Mouse (Mus musculus) right cerebral cortex, postnatal 14 days (tissue): ENCODE measurements around the gene Pdzd2.

ENCODE experiments used
- DNase-seq: peaks from one replicate; pipeline ENCODE4 v3.0.0; 2022

Gene Pdzd2

DNA sequence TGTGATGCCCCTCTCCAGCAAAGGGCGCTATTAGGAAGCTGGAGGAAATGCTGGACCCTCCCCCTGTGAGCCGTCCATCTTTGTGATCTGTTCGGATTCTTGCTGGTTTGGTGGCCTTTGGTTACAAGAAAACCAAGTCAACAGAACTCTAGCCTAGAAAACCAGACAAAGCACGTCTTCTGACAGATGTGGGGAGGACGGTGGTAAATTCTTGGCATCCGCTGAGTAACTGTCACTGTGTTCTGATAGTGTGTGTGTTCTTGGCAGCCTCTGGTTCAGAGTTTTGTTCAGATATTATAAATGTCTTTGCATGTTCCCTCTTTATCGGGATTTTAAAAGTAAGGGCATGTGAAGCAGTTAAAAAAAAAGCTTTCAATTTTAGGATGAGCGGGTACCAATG, 274.0 kb downstream of the Pdzd2 start:
- DNase-seq = no peak

DNA sequence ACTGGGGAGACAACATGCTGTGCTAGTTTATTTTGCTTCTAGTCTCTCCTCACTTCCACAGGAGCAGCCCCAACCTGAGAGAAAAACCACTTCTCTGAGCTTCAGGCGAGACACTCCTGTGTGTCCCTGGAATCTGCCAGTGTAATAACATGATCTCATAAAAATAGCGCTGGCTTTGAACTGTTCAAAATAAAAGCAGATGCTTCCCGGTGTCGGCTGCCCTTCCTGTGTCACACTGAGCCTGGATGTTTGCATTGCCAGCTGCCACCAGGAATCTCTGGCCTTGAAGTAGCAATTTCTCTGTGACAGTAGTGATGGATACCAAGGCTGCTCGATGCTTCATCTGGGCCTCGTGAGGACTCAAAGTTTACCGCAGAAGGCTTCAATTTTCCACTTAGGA, 282.9 kb downstream of the Pdzd2 start:
- DNase-seq = no peak

DNA sequence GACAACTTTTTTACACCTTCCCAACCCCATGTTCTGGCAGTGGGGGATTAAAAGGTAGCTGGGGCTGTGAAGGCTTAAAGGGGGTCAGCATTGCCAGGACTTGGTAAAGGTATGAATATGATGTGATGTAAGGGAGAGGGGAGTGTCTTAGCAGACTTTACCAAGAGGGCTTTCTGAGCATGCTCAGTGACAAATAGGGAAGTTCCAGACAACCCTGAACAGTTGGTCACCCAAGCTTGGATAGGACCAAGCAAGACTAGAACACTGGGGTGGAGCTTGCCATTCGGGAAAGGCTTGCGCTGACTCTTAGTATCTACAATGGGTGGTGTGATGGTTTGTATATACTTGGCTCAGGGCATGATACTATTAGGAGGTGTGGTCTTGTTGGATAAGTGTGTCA, 286.4 kb downstream of the Pdzd2 start:
- DNase-seq = no peak

DNA sequence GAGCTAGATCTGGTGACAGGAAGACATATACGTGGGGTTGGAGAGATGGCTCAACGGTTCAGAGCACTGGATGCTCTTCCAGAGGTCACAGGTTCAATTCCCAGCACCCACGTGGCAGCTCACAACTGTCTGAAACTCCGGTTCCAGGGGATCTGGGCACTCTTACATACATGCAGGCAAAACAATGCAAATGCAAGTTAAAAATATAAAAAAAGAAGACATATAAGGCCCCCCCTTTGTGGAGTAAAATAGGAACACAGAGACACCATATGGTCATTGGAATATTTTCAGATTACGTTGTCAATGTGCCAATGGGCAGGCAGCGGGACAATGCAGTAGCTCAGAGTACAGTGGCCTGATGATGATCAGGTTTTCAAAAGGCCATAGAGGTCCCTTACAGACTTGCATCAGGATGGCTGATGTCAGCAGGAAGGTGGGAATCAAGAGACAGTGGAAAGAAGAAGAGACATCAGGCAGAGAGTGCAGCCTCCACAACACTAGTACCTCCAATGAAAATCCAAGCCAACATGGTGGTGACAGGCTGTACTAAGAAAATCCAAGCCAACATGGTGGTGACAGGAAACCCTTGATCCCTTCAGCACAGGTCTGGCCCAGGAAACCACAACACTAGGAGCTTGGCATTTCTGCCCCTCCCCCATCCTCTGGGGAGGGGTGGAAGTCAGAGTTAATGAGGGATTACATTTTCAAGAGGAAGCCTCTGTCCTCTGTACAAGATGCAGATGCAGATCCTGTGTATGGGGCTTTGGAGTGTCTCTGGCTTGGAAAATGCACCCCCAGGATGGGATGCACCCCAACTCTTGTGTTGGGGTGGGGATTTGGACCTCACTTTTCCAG, 287.4 kb downstream of the Pdzd2 start:
- no peak for DNase-seq

DNA sequence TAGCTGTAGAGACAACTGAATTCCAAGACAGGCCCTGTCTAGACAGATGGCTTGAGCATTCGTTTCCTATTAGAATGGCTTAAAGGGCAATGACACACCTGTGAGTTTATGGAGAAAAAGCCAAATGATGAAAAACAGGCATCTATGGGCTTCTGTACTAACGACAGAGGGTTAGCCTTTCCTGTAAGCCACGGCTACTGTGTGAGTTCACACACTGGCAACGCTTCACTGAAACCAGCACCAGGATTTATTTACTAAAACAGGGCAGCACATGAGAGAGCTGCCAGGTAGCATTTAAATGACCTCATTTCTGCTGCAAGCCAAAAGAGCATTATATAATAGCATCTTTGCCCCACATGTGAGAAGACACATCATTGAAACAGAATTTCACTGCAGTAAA, 288.3 kb downstream of the Pdzd2 start:
- DNase-seq = no peak

DNA sequence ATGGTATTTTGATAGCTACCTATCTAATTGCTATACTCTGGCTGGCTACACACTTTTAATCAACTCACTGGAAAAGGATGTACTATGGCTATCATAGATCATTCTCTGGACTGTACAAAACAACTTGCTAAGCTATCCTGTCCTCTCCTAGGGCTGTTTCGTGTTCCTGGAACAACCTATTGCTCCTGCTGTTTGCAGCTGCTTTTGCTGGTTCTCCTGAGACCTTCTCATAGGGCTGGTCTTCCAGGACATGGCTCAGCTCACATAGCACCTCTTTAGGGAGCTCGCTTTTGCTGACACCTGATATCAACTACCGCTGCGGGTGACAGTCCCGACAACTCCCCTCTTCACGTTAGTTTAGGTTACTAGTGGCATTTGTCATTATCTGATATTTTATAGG, 288.9 kb downstream of the Pdzd2 start:
- DNase-seq = no peak

DNA sequence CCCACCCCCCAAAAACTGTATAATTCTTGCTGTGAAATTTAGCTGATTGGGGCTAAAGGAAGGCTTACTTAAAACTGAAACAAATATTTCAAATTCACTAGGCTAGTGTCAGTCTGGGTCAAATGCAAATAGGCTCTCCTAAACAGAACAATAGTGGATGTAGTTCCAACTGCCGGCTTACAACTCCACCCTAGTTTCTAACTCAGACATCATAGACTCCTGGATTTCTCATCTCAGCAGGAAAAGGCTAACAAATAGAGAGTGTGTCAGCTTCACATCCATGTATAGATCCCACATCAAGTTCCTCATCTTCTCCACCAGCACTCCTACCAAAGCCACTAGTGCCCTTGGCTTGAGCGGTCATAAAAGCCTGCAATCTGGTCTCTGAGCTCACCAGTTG, 290.4 kb downstream of the Pdzd2 start:
- DNase-seq = no peak

DNA sequence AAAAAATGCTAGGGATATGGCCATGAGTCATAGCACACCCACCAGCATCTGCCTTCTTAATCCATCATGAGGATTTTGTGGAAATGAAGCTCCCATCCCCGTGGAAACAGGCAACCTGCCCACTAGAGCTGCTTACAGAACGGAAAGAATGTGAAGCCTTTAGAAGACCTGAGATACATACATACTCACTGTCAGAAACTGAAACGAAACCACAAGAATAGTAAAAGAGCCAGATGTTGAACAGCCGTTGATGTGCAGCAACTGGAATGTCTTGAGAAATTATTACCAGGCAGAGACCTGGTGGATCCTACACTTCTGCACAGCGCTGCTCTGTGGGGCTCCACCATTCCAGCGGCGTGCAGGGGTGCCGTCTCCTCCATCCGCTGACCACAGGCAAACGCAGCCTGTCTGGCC, 292.7 kb downstream of the Pdzd2 start:
- DNase-seq = peak; percentile 75

DNA sequence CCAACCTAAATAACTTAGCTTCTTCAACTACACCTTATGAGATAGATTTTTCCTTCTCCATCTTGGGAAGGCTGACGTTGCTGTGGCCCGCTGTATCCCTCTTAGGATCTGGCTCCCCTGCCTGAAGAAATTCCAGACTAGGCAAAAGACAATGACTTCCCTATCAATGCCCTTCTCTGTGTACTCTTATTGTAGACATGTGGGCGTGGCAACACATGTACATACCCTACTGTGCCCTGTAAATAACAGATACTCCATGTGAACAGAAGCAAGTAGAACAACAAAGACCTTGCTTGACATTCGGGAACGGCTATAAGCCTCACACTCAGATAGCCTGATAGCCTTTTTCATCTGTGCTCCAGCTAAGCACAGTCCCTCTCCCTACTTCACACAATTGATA, 295.2 kb downstream of the Pdzd2 start:
- no peak for DNase-seq

DNA sequence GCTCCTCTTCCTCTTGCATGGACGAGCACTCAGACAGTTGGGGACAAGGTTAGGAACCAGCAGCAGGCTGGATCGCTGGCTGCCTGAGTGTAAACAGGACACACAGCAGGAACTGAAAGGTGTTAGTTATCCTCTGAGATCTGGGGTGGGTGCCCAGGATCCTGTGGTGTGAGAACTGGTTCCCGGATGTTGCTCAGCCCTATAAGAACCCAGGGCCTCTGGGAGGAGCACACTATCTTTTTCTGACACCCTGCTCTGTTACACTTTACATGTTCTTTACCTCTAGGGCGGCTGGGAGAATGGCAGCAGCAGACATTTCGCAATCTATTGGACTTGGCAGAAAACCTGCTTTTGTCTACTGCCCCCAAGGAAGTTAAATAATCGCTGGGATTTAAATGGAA, 300.4 kb downstream of the Pdzd2 start:
- DNase-seq = no peak

DNA sequence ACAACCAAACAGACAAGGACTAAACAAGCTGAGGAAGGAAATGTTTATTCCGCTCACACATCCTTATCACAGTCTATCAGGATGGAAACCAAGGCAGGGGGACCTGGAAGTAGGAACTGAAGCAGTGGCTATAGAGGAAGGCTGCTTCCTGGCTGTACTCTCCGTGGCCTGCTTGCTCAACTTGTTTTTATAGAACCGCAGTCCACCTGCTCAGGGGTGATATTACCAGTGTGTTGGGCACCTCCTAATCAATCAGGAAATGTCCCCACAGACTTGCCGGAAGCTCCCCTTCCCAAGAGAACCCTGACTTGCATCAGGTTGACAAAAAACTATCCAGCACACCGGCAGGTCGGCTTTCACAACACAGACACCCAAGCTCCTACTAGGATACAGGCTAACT, 301.0 kb downstream of the Pdzd2 start:
- no peak for DNase-seq

DNA sequence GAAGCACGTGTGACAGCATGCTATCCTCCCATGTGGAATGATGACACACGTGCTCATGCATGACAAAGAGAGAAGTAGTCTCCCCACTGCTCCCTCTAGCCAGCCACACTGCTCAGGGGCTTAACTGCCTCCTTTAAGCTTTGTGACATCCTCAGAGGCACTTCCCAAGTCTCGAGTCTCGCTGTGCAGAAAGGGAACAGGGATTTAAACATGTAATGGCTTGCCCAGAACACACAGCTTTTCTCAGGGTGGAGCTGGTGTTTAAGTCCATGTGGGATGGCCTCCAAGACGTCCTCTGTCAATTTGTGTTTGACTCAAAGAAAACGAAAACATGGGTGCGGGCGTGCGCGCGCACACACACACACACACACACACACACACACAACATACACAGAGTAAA, 301.6 kb downstream of the Pdzd2 start:
- DNase-seq = no peak

DNA sequence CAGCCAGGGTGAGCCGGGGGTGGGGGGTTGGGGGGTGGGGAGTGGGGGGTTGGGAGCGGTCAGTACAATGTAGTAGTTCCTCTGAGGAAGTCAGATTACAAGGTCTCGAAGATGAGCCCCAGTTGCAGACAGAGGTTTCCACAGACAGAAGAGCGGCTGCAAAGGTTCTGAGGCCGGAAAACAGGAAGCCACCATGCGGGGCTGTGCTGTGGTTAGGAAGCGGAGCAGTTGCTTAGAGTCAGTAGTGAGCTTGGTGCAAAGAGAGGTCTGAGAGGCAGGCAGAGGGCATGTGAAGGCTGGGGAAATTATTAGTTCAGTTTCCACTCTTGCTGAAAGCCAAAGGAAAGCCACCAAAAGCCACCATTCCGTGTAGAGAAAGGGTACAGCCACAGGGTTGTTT, 303.8 kb downstream of the Pdzd2 start:
- DNase-seq = no peak

DNA sequence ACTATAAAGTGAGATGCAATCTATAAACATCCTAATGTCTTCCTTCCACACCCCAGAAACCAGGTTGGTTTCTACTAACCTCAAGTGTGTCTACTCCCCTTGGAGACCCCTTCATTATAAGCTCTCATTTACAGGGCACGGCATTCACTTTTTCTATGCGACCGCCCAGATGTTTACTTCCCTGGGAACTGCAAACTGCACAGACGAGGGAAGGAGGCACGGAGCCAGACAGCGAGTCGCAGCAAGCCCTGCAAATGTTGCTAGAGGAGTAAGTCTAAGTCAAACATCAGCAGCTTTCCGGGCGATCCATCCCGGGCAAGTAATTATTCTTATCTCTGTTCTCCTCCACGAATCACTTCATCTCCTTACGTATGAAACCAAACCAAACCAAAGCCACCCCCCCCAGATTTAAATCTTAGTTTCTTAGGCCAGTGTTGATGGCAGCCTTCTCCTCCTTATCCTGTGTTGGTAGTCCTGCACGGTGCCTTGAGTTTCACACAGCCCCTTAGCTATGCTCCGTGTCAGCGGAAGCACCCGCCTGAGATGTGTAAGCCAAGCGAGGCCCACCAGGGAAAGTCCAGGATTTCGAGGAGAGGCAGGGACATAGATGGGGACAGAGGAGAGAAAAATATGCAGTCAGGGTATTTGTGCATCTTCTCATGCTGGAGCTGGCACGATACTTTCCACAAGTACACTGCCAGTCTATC, 305.7 kb downstream of the Pdzd2 start:
- peak; percentile 26 for DNase-seq

DNA sequence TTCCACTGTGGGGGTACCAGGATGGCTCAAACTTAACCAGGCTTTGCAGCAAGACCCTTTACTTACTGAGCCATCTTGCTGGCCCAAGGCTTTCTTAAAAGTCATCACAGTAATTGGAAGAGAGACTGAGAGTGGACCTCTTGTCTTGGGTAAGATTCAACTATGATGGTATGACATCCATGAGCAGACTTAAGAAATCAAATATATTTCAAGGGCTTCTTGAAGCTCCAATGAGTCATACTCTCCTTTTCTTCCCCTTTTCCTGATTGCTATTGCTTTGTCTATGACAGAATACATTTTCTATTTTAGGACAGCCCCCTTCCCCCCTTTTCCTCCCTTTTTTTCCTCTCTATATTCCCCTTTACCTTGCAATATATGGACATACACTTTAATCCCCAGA, 306.8 kb downstream of the Pdzd2 start:
- no peak for DNase-seq

DNA sequence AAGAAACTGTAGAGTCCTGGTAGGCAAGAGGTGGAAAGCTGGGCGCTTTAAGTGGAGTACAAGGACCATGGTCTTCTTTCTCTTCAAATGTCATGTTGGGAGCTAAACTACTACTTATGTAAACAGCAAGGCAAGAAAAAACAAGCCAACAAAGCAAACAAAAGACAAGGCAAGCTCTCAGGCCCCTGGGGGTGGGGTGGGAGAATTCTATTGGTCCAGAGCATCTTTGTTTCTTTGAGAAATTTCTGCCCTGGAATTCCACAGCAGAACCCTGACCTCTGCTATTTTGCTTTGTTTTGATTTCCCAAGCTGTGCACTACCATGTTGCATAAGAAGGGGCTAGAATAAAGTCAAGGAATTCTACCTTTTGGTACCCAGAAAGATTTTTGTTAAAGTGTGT, 307.4 kb downstream of the Pdzd2 start:
- no peak for DNase-seq

DNA sequence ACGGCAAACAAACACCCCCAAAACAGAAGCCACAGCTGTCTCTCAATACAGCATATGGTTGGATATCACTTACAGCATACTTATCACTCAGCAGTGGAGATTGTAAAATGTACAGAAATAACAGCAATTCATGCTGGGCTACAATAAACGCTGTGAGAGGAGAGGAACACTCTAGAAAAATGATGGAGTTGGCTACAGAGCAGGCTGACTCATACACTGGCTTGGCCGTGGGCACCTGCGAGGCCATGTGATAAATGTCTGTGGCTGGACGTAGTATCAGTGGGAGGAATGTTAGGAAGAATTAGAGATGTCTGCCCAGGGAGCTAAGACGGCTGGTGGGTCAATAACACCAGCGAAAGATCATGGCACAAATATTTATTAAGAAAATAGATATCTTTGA, 308.0 kb downstream of the Pdzd2 start:
- DNase-seq = no peak

DNA sequence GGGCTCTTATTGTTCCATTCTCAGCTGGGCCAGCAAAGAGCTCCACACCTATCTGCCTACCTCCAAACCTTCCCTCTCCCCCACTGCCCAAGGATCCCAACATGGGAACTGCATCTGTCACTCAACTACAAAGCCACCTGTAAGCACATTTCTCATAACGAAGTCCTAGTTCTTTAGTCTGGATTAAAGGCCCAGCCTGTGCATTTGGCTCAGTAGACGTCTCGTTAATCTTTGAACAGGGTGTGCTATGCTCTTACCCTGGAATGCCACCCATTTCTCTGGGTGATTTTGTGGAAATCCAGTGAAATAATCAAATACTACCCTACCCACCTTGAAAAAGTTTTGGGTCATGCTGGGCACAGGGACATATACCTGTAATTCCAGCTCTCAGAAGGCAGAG, 308.5 kb downstream of the Pdzd2 start:
- DNase-seq = no peak

DNA sequence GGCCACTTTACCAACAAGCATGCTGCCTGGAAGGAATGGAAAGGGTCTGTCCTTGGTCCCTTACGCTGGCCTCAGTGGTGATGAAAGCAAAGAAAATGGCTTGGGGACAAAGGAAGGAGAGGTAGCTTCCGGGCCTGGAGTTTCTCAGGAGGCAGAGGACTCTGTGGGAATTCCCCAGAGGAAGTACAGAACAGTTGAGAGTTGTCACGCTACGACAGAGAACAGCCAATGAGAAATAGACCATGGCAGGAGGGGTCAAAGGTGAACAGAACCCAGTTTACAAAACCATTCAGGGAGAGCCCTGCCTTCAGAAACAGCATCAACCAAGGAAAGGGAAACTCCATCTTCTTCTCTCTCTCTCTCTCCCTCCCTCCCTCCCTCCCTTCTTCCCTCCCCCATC, 309.1 kb downstream of the Pdzd2 start:
- no peak for DNase-seq

DNA sequence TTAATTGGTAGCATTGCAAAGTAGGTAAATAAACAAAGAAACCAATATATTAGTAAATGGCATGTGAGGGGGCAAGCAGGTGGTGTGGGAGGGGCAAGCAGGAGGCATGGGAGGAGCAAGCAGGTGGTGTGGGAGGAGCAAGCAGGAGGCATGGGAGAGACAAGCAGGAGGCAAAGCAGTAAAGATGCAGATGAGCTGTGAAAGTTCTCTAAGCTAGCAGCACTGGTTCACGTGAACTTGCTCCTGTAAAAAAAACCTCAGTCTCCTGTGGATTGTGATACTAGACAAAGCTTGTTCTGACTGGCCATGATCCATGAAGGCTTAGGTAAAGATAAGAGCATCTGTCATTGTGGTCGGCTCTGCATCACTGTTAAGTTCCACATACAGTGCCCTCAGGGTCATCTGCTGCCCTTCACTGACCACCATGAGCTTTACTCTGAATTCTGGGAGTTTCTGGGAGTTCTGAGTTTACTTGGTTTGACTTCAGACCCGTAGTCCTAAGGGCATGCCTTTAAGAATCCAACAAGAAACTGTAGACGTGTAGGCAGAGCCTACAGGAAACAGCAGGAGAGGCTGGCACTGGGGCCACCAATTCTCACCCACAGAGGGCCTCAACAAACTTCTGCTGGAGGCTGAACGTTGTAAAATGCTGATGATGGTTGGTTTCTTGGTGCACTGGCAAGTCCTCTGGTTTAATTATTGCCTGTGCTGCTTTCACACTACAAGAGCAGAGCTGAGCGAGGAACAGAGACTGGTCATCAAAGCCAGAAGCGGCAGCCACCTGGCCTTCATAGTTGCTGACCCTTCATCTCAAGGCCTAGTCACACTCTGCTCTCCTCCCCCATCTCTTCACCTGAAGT, 309.9 kb downstream of the Pdzd2 start:
- no peak for DNase-seq

DNA sequence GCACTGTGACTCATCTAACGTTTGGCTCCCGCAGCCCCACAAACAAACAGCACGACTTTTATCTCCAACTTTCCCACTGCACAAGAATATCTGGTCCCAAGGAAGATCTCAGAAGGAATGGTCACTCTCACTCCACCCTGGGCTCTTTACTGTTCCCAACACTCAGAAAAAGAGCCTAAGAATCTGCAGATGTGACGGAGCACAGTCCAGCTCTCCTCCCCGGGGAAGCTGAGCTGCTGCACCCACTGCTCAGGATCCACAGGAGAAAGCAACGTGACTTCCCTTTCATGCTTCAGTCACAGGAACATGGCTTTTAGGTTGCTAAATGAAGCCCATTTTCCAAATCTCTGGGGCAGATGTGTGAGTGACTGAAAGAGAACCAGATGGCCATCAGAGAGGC, 311.9 kb downstream of the Pdzd2 start:
- DNase-seq = no peak

DNA sequence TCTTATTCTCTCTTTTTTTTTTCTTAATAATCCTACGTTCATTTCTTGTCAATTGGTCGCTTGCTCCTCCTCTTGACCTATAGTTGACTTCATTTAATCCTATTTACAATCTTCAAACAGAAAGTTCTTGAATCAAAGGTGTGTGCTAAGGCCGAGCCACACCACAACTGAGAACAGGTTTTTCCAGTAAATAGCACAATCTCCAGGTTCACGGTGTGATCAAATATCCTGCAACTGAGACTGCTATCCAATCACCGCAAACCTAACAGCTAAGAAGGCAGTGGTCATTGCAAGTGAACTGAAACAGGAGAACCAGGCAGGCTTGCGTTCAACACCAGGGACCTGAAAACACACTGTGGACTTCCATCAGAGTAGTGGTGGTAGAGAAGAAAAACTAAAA, 313.4 kb downstream of the Pdzd2 start:
- DNase-seq = no peak

DNA sequence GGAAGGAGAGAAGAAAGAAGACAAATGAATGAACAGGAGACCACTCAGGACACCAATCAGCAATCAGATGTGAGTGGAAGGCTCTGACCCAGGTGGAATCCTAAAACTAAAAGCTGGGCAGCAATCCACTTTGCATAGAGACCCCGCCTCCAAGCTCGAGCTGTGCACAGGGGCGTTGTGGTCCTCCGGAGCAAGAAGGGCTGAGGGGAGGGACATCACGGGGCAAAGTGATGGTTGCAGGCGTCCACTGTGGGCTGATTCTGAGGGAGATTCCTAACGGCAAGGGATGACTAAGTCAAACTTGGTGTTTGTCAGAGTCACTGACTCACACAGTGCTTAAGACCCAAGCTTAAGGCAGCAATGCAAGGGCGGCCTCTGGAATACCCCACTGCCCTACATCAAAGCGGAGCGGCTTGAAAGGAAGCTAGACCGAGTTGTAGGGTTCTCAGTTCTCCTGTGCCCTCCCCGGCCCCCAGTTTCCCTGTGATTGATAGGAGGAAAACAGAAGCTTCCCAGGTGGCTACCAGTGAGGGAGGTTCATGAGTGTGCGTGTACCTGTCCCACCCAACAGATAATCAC, 314.6 kb downstream of the Pdzd2 start:
- DNase-seq = no peak
